Mouse (Mus musculus) kidney, postnatal 0 days (tissue): Measurements from ENCODE around the gene Atg7. TPM values are rescaled to one million over a fixed set of nuclear protein-coding genes. Genes with fewer than 3 reads are reported as not detected.

Source experiments
- ATAC-seq: fragments of 200-750 bp; cut with Nextera tagmentation; replicated peaks from 2 replicates; pipeline ENCODE4 v1.8.0; 2017; ENCODE audit warnings: low read depth, moderate number of reproducible peaks, moderate TSS enrichment, moderate library complexity; ENCODE audit not compliant: low FRiP score
- DNase-seq: peaks from one replicate; pipeline ENCODE4 v3.0.0-alpha.2; 2016; ENCODE audit warnings: low spot score
- H3K27ac ChIP-seq: fragments of 300-500 bp; sonication (generic); 2 replicates; pipeline ENCODE4 v1.5.1; 2014; ENCODE audit warnings: mild to moderate bottlenecking
- H3K27me3 ChIP-seq: fragments of 300-500 bp; sonication (generic); 2 replicates; pipeline ENCODE4 v1.6.1; 2014; ENCODE audit warnings: low read length, mixed read lengths; ENCODE audit not compliant: insufficient read depth
- H3K36me3 ChIP-seq: fragments of 300-500 bp; sonication (generic); 2 replicates; pipeline ENCODE4 v1.6.1; 2014; ENCODE audit warnings: low read length, mixed read lengths; ENCODE audit not compliant: insufficient read depth
- H3K4me1 ChIP-seq: fragments of 300-500 bp; sonication (generic); replicated peaks from 2 replicates; pipeline ENCODE4 v1.6.1; 2014; ENCODE audit warnings: antibody characterized with exemption, low read length, mixed read lengths; ENCODE audit not compliant: insufficient read depth
- H3K4me2 ChIP-seq: fragments of 300-500 bp; sonication (generic); 2 replicates; pipeline ENCODE4 v1.6.1; 2014; ENCODE audit warnings: mild to moderate bottlenecking, low read length, moderate library complexity, mixed read lengths
- H3K4me3 ChIP-seq: fragments of 300-500 bp; sonication (generic); replicated peaks from 2 replicates; pipeline ENCODE4 v1.5.1; 2014; ENCODE audit warnings: low read depth, low read length
- H3K9ac ChIP-seq: fragments of 300-500 bp; sonication (generic); 2 replicates; pipeline ENCODE4 v1.6.1; 2014; ENCODE audit warnings: low read depth, low read length
- H3K9me3 ChIP-seq: fragments of 300-500 bp; sonication (generic); replicated peaks from 2 replicates; pipeline ENCODE4 v1.6.1; 2016; ENCODE audit warnings: low read length, inconsistent platforms, mixed read lengths
- CTCF ChIP-seq: IDR thresholded peaks from 2 replicates; pipeline ENCODE4 v1.5.1; 2016; ENCODE audit warnings: antibody characterized with exemption, low read depth, mild to moderate bottlenecking, moderate library complexity
- WGBS: fragments of 180-500 bp; shearing (Covaris S2); extraction: QIAGEN DNeasy Blood & Tissue Kit; methylation state at CpG from one replicate; pipeline ENCODE4 v1.1.7; 2014; 5-methylcytosine and 5-hydroxymethylcytosine counted together
- polyA plus RNA-seq: library from polyadenylated mRNA; unstranded; fragments of >200 nt; fragmentation: Nextera tagmentation; extraction: Ambion mirVana; gene quantifications from 2 replicates; pipeline ENCODE4 v1.2.1, GENCODE M21; 2015

The Atg7 gene
- polyA plus RNA-seq, 1 experiment from 2014 or later = 19.7 TPM

DNA sequence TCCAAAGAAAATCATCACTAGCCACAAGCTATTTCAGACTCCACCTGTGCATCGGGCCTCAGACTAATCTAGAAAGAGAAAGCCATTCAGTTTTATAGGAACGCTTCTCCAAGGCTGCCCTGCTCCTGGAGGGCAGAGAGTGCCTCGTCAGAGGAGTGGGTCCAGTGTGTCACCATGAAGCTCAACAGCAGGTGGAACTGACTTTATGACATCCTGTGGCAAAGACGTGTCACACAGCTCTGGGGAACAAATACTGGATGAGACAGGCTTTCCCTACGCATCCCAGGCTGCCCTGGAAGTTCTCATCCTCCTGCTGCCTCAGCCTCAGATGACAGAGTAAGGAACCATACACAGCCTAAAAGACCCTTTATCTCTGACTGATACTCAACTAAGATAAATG, 263.3 kb downstream of the Atg7 start:
- WGBS = 59% methylated on average over 5 of the region's 5 CpGs
- Histone ChIP-seq H3K27me3 (no peaks in the 10 kb centered on the region), H3K9me3 (no peaks in the 10 kb centered on the region), H3K9ac (no peak overlapping the region), H3K4me3 (no peak overlapping the region), H3K4me1 (peaks cover 31% of the 10 kb centered on the region), H3K27ac (no peak overlapping the region), H3K36me3 (no peaks in the 10 kb centered on the region), H3K4me2 (no peak overlapping the region)
- ATAC-seq = no peak
- no peak for DNase-seq
- no peak for TF ChIP-seq CTCF

DNA sequence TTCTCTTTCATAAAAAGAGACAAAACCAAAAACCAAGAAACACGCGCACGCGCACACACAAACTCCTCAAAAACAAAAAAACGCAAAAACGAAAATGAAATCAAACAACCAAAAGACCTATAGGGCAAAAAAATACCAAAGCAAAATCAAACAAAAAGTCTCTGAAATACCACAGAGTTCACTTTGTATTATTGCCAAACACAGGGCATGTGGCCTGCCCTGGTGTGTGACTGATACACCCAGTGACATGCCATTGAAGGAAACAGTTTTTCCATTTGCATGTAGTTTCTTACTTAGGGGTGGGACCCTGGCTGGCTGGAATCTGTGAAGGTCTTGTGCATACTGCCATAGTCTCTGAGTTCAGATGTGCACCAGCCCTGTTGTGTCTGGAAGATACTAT, 264.6 kb downstream of the Atg7 start:
- Histone ChIP-seq H3K27ac (no peak overlapping the region), H3K4me2 (no peak overlapping the region), H3K4me1 (peaks cover 22% of the 10 kb centered on the region), H3K4me3 (no peak overlapping the region), H3K9me3 (no peaks in the 10 kb centered on the region), H3K9ac (no peak overlapping the region), H3K27me3 (no peaks in the 10 kb centered on the region), H3K36me3 (no peaks in the 10 kb centered on the region)
- no peak for TF ChIP-seq CTCF
- ATAC-seq (no peak), DNase-seq (no peak)
- 95% methylated on average over 6 of the region's 6 CpGs for WGBS

DNA sequence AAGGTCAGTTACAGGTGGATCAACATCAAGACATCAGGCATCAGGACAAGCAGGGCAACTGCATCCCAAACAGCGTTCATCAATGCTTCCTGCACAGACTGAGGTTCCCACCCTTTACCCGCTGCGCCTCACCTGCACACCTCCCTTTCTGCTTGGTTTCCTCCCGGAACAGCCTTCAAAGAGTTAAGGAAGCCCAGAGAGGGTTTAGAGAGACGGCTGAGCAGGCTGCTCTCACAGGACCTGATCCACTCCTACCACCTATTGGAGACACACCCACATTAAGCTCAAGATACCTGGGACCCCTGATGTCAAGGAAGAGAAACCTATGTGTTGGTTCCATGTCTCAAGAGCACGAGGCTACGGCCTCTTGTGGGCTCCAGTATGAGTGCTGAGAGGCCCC, 266.9 kb downstream of the Atg7 start:
- DNase-seq (no peak), ATAC-seq (no peak)
- 59% methylated on average over 7 of the region's 7 CpGs for WGBS
- no peak overlapping the region for H3K4me3 ChIP-seq
- H3K4me1 ChIP-seq = peaks cover 32% of the 10 kb centered on the region; the same call in 1 of the 2 replicates
- H3K36me3 ChIP-seq = no peaks in the 10 kb centered on the region
- no peaks in the 10 kb centered on the region for H3K27me3 ChIP-seq
- H3K9ac ChIP-seq = no peak overlapping the region
- no peak overlapping the region for H3K27ac ChIP-seq
- TF ChIP-seq CTCF = no peak
- H3K4me2 ChIP-seq = no peak overlapping the region
- H3K9me3 ChIP-seq = no peaks in the 10 kb centered on the region

Other genes with a start within 250 kb of the Atg7 start
- gene Hrh1, start 245.2 kb upstream of the Atg7 start, polyA plus RNA-seq = 0.17 and 0.23 TPM in 2 replicates